Mouse (Mus musculus) brain, embryonic 18.5 days (tissue): Measurements from ENCODE around the gene Prkcz.

ENCODE experiments used
- DNase-seq: peaks from one replicate; pipeline ENCODE4 v3.0.0-alpha.2; 2012; ENCODE audit warnings: low read depth, low spot score

Gene Prkcz

DNA sequence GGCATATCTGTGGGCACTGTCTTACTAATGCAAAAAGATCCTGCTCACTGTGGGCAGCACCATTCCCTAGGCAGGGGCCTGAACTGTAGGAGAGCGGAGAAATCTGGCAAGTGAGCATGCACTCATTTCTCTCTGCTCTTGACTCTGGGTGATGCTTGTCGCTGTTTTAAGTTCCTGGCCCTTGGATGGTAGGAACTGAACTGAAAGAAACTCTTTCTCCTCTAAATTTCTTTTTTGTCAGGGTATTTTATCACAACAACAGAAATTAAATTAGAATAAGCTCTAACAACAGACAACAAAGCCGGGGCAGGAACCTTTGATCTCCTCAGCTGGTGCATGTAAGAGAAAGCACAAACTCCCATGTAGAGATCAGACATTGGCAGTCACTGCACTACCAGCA, 46.1 kb downstream of the Prkcz start:
- DNase-seq = no peak

DNA sequence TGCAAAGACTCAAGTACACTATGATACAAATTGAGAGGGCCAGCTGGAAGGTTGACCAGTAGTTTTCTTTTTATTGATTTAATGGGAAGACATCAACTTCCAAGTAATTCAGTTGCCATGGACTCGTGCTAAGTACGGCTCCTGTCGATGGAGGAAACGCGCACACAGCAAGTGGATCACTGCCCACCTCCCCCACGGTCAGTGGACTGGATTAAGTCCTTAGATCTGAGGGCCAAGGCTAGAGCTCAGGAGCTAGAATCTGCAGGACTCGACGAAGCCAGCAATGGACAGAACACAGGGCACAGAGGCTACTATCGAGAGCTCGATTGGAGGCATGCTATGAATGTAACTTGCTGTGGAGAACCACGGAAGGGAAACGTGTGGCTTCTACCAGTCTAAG, 52.5 kb downstream of the Prkcz start:
- no peak for DNase-seq

DNA sequence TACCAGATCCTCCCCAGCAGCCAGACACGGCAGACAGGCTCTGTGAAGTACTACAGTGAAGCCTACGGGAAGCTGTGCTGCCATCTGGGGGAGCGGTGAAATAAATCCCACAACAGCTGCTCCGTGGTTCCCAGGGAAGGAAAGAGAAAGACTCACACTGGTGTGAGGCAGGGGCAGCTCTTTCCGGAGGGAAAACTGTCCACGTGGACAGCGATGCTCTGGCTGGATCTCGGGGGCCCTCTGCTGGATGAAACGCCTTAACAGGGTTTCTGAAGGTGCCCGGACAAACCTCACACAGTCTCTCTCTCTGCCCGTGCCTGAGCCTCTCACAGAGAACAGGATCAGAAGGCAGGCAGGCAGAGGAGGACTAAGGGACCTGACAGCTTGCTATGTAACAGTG, 53.1 kb downstream of the Prkcz start:
- peak; percentile 47 for DNase-seq

- no peak for DNase-seq
These were observed 53.6 kb downstream of the Prkcz start for GRCm38 (mm10) chr4:155307591-155307990.

- no peak for DNase-seq
These were observed 54.6 kb downstream of the Prkcz start for GRCm38 (mm10) chr4:155306356-155307242.

GRCm38 (mm10) chr4:155305531-155306031, 55.6 kb downstream of the Prkcz start:
- DNase-seq = peak; percentile 80

DNA sequence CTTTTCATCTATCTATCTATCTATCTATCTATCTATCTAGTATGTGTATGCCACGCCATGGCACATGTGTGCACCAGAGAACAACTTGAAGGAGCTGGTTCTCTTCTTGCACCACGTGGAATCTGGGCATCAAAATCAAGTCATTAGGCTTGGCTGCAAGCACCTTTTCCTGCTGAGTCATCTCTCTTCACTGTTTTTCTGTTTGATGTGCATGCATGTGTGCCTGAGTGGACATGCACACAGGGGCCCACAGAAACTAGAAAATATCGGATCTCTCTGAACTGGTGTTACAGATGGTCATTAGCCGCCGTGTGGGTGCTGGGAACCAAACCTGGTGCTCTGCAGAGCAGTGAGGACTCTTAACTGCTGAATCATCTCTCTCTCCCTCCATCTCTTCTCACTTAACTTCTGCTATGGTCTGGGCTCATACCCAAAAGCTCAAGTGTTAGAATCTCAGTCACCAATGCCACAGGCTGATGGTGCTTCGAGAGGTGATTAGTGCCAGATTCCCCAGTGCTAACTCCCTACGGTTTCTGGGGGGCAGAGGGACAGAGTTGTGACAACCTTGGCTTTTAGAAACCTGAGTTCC, 56.6 kb downstream of the Prkcz start:
- no peak for DNase-seq

DNA sequence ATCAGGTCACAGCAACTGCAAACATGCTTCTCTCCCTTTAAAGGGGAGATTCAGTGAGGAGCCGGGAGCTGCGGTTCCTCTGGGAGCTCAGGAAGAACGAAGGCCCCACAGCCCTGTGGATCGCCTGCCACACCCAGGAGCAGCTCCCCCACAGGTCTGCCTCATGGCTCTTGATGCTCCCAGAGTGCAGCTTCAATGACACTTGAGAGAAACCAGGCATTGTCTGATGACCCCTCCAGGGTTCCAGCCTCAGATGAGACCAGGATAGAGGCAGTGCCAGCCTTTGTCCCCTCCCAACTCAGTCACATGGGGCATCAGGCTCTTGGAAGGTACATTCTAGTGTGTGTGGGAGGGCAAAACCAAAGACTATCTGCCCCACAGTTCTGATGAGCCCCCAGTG, 59.2 kb downstream of the Prkcz start:
- DNase-seq = no peak

GRCm38 (mm10) chr4:155301098-155301447, 60.1 kb downstream of the Prkcz start:
- no peak for DNase-seq

DNA sequence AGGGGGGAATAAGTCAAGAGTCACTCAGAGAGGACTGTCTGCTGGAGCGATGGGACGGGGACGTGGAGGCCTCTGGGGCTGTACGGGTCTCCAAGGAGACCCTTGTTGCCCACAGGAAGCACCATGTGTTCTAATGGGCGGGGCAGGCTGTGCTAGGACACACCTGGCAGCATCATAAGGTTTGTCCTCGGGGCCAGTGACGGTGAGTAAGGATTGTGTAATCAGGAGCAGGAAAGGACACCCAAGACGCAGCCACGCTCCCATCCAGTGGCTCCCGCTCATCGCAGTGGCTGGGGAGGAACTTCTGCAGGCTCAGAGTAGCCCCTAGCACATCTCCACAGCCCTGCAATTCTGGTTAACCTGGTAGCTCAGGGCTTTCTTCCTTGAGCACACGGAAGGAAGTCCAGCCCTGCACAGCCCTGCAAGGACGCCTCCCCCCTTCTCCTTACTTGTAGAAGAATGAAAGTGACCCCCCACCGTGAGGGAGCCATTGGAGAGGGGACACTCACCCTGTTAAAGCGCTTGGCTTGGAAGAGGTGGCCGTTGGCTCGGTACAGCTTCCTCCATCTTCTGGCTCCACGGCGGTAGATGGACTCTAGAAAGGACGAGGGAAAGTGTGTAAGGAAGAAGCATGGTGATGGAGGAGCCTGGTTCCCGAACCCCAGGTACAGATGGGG, 60.6 kb downstream of the Prkcz start:
- DNase-seq = no peak

GRCm38 (mm10) chr4:155298826-155299225, 62.3 kb downstream of the Prkcz start:
- no peak for DNase-seq

DNA sequence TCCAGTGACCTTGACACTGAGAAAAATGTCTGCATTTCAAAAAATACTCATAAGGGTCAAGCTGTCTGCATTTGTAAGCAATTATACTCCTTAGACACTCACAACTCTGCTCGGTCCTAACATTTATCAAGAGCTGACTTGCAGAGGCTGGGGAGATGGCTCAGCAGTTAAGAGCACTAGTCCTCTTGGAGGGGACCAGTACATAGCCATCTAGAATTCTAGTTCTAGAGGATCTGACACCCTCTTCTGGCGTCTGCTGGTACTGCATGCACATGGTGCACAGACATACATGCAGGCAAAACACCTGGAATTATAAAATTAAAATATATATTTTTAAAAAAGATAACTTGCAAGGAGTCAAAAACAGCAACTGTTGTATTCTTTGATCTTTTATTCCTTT, 64.1 kb downstream of the Prkcz start:
- DNase-seq = no peak

GRCm38 (mm10) chr4:155295996-155296395, 65.2 kb downstream of the Prkcz start:
- DNase-seq = peak; percentile 74

DNA sequence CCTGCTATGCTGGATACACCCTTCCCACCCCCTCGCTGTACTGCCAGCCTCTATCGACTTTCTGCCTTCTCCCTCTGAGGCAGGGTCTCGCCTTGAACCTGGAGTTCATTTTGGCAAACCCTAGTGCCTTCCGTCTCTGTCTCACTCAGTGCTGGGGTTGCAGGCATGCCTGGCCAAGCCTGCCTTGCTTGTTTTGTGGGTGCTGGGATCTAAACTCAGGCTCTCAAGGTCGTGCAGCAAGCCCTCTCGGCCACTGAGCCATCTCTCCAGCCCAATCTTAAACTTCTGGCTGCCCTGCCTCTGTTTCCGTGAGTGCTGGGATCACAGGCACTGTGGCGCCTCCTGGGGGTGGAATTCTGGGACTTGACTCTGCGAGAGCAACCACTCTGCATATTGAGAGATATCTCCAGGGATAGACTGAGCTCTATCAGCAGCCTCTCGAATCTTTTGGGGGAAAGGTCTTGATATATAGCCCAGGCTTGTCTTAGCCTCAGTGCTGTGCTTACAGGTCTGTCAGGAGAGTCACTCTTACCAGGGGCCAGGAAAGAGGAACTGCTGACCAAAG, 66.1 kb downstream of the Prkcz start:
- DNase-seq = no peak

DNA sequence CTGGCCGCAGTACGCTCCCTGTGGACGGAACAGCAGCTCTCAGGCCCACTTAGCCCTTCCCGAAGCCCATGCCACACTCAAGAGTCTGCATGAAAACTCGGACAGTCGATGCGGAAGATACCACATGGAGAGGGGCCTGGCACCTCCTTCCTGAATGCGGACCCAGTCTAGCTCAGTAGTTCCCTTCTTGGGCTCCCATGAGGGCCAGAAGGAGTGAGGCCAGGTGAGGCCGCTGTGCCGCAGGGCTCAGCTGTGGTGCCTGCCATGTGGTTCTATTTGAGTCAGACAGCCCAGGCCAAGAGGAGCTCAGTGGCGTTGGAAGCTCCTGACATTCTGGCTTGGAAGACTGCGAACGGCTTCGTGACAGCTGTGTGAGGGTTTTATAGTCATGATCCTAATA, 66.8 kb downstream of the Prkcz start:
- DNase-seq = no peak

DNA sequence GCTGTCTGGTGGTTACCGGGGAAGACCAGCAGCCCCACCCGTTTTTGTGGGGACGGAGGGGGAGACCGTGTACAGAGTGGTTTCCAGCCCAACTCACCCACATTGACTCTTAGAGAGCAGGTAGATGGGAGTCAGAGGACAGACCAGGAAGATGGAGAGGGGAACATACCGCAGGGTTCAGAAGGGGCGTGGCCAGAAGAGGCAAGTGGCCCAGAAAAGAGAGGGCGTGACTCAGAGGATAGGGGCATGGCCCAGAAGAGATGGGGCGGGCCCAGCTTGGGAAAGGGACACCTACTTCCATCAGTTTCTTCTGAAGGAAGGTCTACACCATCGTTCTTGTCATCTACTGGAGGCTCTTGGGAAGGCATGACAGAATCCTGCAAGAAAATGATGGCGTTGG, 68.3 kb downstream of the Prkcz start:
- DNase-seq = no peak

DNA sequence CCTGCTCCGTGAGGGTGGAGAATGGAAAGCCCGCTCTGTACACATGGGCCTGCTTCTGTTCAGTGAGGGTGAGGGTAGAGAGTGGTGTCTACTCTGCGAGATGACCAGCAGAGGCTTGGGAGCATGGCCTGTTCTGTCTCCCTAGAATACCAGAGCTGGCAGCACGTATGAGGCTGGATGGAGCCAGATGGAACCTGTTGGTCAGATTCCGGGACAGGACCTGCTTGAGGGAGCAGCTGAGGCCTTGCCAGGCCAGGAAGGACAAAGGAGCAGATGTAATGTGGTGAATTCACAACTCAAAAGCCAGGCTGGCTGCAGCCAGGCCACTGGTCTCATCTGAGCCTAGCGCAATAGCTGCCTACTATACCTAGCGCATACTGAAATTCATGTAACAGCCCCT, 71.1 kb downstream of the Prkcz start:
- no peak for DNase-seq

- no peak for DNase-seq
These were observed 72.6 kb downstream of the Prkcz start for GRCm38 (mm10) chr4:155288586-155288985.

GRCm38 (mm10) chr4:155287713-155288112, 73.4 kb downstream of the Prkcz start:
- no peak for DNase-seq

- DNase-seq = no peak
These were observed 75.1 kb downstream of the Prkcz start for GRCm38 (mm10) chr4:155286090-155286489.

- no peak for DNase-seq
These were observed 76.4 kb downstream of the Prkcz start for GRCm38 (mm10) chr4:155284521-155285379.
